ENCODE assay signal across 20 mouse cellular contexts in the genomic region with DNA sequence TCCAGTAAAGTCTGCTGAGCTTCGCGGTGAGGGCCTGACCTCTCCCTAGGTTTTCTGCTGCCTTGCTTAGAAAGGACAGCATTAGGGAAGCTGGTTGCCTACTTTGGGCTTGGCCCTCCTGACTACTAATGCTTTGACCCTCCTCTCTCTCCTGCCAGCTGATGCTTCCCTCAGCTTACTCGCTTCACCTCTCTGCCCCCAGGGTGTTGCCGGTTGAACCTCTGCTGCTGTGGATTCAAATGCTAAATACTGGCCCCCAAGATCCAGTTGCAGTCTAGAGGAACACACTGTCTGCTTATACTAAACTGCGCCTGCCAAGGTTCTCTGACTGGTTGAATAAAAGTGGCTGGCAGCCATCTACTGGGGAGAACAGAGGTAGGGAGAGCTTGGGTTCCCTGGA.
"Had no signal": no experiment of that assay in that cellular context is flagged by ENCODE, and none has a peak within 500 bp of the region (broad histone marks: within the 10 kb centered on the region; RNA-seq: fewer than 3 reads in every experiment).

No protein-coding gene starts in this region.

- H3K36me3 ChIP-seq: liver, embryonic 13.5 days; liver, embryonic 15.5 days; lung, embryonic 15.5 days; midbrain, embryonic 13.5 days; neural tube, embryonic 12.5 days had no signal

- H3K4me2 ChIP-seq: liver, embryonic 13.5 days; liver, embryonic 15.5 days; lung, embryonic 15.5 days; midbrain, embryonic 11.5 days; midbrain, embryonic 13.5 days; neural tube, embryonic 12.5 days had no signal

- ATAC-seq: liver, postnatal 0 days; lung, postnatal 0 days; midbrain, embryonic 13.5 days; midbrain, embryonic 16.5 days had no signal

- H3K4me3 ChIP-seq: liver, embryonic 13.5 days; liver, embryonic 15.5 days; lung, embryonic 15.5 days; megakaryocyte, embryonic 14.5 days; midbrain, embryonic 13.5 days; neural tube, embryonic 12.5 days had no signal

- H3K27ac ChIP-seq: liver, embryonic 13.5 days; liver, embryonic 15.5 days; lung, embryonic 15.5 days; macrophage; midbrain, embryonic 13.5 days; neural tube, embryonic 12.5 days had no signal

- H3K9ac ChIP-seq: liver, embryonic 13.5 days; liver, embryonic 15.5 days; liver, postnatal 0 days; lung, embryonic 15.5 days; midbrain, embryonic 13.5 days; neural tube, embryonic 12.5 days had no signal

- H3K4me1 ChIP-seq: liver, embryonic 13.5 days; liver, embryonic 15.5 days; lung, embryonic 15.5 days; megakaryocyte, embryonic 14.5 days; neural tube, embryonic 12.5 days had no signal

- H3K9me3 ChIP-seq: liver, embryonic 13.5 days; liver, embryonic 15.5 days; lung, embryonic 15.5 days; megakaryocyte, embryonic 14.5 days; midbrain, embryonic 13.5 days; neural tube, embryonic 12.5 days had no signal

- DNase-seq: liver, embryonic 13.5 days; liver, postnatal 0 days; lung, adult 2 months; lung, postnatal 14 days; lung, postnatal 36 days; right cerebral cortex, postnatal 25 days; right cerebral cortex, postnatal 4 days; spleen, adult 18-20 months; thymus, adult 18-20 months; thymus, postnatal 14 days; thymus, postnatal 36 days had no signal

- H3K27me3 ChIP-seq: liver, embryonic 13.5 days; liver, embryonic 15.5 days; lung, embryonic 15.5 days; megakaryocyte, embryonic 14.5 days; midbrain, embryonic 13.5 days; neural tube, embryonic 12.5 days had no signal
